Mouse (Mus musculus) kidney, postnatal 36 days (tissue): Measurements from ENCODE around the gene Pkd1l1.

Source experiments
- DNase-seq, 2 experiments: peaks; one replicate each; pipeline ENCODE4 v3.0.0; 2021 to 2022; ENCODE audit warnings: mixed read lengths in 2 of 2

Gene Pkd1l1

GRCm38 (mm10) chr11:8936431-8937110, 36.5 kb downstream of the Pkd1l1 start:
- no peak for DNase-seq

DNA sequence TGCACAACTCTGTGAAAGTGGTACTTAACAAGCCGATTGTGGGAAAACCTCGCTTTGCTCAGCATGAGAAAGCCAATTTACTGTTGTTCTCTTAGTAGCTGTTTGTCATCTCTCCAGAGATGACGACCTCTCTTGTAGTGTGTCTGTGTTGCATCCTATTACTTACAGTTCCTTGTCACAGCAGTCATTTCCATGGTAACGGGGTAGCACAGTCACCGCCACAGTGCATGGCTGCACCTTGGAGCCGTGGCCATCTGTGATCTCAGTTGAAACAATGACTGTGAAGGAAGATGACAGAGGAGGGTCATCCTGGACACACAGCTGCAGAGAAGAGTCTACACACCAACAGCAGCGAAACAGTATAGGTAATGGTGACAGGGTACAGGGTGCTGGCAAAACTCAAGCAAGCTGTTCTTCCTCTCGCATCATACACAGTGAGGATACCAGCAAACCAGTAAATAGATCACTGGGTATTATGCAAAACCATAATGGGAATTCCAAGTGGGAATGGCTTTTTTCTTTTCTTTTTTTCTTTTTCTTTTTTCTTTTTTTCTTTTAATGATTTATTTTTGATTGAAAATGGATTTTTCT, 56.9 kb downstream of the Pkd1l1 start:
- no peak for DNase-seq

GRCm38 (mm10) chr11:8882793-8883192, 90.3 kb downstream of the Pkd1l1 start:
- no peak for DNase-seq

GRCm38 (mm10) chr11:8881521-8881920, 91.5 kb downstream of the Pkd1l1 start:
- no peak for DNase-seq

DNA sequence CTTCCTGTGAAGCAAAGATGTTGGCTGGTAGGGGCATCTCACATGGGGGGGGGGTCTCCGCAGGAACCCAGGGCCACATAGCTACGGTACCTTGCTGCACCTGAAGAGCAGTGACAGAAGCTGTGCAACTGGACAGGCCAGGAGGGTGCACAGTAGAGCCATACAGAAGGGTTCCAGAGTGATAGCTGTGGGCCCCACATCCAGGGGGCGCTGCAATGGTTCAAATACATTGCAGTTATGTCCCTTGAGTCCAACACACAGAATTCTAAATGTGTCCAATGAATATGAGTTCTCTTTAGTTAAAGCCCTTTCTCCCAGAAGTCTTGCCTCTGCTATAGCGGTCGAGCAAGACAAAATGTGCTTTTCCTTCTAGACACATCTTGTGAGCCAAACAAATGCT, 103.0 kb downstream of the Pkd1l1 start:
- DNase-seq: no peak

- DNase-seq: no peak
These were observed 107.0 kb downstream of the Pkd1l1 start for GRCm38 (mm10) chr11:8866021-8866420.

DNA sequence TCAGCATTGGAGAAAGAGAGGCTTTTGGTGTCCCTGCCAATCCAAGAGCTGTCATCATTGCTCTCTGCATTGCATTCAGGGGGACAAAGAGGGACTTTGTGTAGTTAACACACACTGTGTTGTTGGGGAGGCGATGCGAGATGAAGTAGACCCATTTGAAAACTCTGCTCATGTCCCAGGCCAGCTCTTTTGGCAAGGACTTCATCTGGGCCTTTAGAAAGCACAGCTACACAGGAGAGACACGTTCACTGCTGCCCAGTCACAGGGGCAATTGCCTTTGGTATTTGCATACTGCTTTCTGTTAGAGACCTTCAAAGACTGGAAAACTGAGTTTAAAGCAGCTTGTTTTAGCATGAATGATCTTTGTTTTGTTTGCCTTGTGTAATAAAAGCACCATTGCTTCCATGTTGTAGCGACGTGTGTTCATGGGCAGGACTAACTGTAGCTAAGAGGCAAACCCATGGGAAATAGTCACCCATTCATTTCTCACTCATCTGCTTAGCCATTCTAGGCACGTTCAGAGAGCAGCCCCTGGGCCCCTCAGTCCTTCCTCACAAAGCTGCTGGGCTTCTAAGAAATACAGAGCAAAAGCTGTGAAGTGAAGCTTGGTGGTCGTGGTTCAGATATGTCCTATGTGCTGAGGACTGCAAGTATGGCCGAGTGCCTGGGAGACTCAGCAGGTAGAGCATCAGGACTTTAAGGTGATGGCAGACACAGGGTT, 109.0 kb downstream of the Pkd1l1 start:
- no peak for DNase-seq

- no peak for DNase-seq
These were observed 110.6 kb downstream of the Pkd1l1 start for GRCm38 (mm10) chr11:8862426-8862825.

GRCm38 (mm10) chr11:8861978-8862377, 111.1 kb downstream of the Pkd1l1 start:
- no peak for DNase-seq

- DNase-seq: peak; percentile 29 to 71
These were observed 112.2 kb downstream of the Pkd1l1 start for GRCm38 (mm10) chr11:8860878-8861277.

DNA sequence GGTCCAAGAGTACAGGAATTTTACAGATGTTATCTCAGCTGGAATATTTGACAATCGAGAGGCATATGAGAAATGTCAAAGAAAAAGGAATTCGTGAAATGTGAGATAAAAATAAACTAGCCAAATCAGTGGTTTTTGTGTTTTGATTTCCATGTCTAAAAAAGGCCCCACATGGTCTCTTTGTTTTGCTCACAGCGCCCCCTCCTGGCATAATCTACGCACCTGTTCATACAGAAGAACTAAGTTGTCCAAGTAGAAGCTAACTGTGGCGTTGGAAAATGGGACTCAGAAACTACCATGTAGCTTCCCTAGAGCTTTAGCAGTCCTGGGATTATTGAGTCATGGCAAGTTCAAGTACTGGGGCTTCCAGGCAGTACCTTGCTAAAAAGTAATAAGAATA, 113.2 kb downstream of the Pkd1l1 start:
- DNase-seq: peak; percentile 81 to 94

GRCm38 (mm10) chr11:8859041-8859440, 114.0 kb downstream of the Pkd1l1 start:
- DNase-seq: no peak

GRCm38 (mm10) chr11:8856125-8856524, 116.9 kb downstream of the Pkd1l1 start:
- DNase-seq: peak in 1 of 2 experiments; percentile 34

- DNase-seq: no peak
These were observed 125.0 kb downstream of the Pkd1l1 start for GRCm38 (mm10) chr11:8848049-8848448.

- no peak for DNase-seq
These were observed 125.4 kb downstream of the Pkd1l1 start for GRCm38 (mm10) chr11:8847627-8848026.

- no peak for DNase-seq
These were observed 136.9 kb downstream of the Pkd1l1 start for GRCm38 (mm10) chr11:8836176-8836575.

DNA sequence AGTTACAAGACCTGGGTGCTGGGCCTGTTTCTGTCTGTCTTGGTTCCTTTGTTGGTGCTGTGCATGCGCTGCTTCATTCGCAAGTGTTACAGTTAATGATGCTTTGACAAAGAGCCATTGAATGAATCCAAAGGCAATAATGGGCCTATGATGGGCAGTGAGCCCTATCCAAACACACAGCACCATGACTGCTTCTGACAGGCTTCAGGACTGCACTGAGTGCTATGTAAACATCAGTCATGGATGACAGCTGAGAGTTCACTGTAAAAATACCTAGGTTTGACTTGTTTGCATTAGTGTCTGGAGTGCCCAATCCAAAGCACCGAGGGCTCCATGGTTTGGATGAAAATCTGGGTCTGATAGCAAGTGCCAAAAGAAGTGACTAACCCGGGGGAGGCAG, 138.9 kb downstream of the Pkd1l1 start:
- no peak for DNase-seq

- no peak for DNase-seq
These were observed 142.5 kb downstream of the Pkd1l1 start for GRCm38 (mm10) chr11:8830551-8830950.

DNA sequence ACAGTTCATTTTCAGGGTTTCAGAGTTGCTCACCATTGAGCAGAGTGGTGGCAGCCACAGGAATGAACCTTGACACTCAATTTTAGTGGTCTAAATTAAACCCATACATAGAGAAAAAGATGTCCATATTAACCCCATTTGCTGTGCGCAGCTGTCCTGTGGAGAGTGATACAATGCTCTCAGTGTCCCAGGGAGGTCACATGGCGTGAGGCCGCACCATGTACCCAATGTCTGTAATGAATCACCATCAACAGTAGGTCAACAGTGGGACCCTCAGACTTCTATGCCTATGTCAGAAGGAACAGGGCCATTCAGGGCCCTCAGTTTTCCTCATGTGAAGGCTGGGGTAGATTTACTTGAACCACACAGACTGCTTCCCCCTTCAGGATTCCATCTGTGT, 143.5 kb downstream of the Pkd1l1 start:
- DNase-seq: no peak

DNA sequence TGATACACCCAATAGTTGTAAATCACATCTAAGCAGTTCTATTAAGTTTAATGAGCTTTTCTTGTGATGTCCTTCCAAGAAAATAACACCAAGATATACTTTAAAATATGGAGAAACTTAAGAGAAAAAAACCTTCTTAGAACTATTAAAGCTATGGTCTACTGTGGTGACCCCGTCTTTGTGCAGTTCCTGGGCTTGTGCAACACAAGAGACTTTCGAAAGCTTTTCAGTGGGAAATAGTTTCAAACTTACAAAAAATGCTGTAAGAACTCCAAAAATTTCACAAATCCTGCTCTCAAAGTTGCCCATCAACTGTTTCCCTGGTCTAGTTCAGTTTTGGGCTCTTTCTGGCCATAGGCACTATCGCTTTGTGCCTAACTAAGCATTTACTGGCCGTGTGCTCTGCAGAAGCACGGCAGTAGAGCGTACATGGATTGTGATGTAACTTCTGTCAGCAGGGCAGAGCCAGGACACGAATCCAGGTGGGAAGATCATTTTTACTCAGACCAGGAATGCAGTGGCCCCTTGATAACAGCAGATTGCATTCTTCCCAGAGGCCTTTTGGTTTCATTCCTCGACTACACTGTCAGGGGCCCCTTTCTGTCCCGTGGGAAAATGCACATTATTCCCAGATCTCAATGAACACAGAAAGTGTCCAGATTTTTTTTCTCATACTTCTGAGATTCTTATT, 144.1 kb downstream of the Pkd1l1 start:
- DNase-seq: no peak

DNA sequence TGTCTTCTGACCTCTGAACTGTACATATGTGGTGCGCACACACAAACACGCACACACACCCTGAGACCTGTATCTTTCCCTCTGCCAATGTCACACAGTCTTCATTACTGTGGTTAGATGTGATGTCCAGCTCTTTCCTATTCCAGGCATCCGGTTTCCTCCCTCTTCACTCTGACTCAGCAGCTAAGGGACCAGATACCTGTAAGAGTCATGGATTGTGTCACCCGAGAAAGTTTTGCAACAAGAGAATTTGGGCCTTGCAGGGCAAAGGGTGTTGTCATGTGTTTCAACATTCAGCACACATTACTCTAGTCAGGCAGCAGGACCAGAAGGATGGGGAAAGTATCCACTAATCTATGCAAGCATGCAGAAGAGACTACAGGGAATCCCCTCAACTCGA, 146.5 kb downstream of the Pkd1l1 start:
- no peak for DNase-seq

DNA sequence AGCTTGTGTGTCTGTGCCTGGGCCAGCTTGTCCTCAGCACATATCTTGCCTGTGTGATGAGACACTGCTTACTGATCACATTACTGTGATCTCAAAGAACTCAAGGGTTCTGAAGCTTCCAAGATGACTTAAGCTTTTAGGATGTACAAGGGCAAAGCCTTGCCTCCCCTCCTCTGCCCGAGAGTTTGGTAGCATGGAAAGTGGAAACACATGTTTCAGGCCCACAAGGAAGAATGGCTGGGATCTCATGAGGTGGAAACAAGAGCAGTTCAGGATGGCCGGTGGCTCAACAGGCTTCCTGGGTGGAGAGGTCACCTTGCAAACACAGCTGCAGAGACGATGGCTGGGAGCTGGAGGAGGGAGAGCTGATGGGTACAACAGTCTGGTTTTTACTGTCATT, 147.0 kb downstream of the Pkd1l1 start:
- DNase-seq: no peak

- no peak for DNase-seq
These were observed 147.7 kb downstream of the Pkd1l1 start for GRCm38 (mm10) chr11:8825413-8825812.

GRCm38 (mm10) chr11:8821403-8821802, 151.7 kb downstream of the Pkd1l1 start:
- no peak for DNase-seq
